11 mouse cellular contexts compared by ENCODE assay signal in genomic region chr13:97208112-97208478, GRCm38 (mm10). TPM values are rescaled to one million over a fixed set of nuclear protein-coding genes. Genes with fewer than 3 reads are reported as not detected.
DNase-seq lines count a peak whose midpoint lies in the region; ATAC-seq and TF ChIP-seq lines count a peak whose summit lies in the region.
"Had no signal": no experiment of that assay in that cellular context is flagged by ENCODE, and none has a peak within 500 bp of the region (broad histone marks: within the 10 kb centered on the region; RNA-seq: fewer than 3 reads in every experiment).

No protein-coding gene starts in this region.

- H3K4me3 ChIP-seq in stomach, embryonic 15.5 days (replicated peaks) = no peak overlapping the region
- no peak overlapping the region for H3K4me3 ChIP-seq in stomach, postnatal 0 days (ENCODE audit: low read depth, low read length)
- no peak overlapping the region for H3K4me3 ChIP-seq in intestine, postnatal 0 days (ENCODE audit: low read depth, low read length)
- H3K4me3 ChIP-seq: midbrain, embryonic 13.5 days had no signal

- H3K9ac ChIP-seq in stomach, embryonic 15.5 days = no peak overlapping the region
- no peak overlapping the region for H3K9ac ChIP-seq in stomach, postnatal 0 days (ENCODE audit: low read length)
- no peak overlapping the region for H3K9ac ChIP-seq in intestine, postnatal 0 days (ENCODE audit: low read depth, low read length)
- H3K9ac ChIP-seq: midbrain, embryonic 13.5 days had no signal

- no peaks in the 10 kb centered on the region for H3K9me3 ChIP-seq in stomach, embryonic 15.5 days
- H3K9me3 ChIP-seq in stomach, postnatal 0 days (ENCODE audit: control insufficient read depth, low read length) = no peaks in the 10 kb centered on the region
- H3K9me3 ChIP-seq in intestine, postnatal 0 days (ENCODE audit: control insufficient read depth) = no peaks in the 10 kb centered on the region
- H3K9me3 ChIP-seq: midbrain, embryonic 13.5 days had no signal

- no peak for ATAC-seq in stomach, embryonic 15.5 days (ENCODE audit: insufficient read depth, low FRiP score, low read depth)
- no peak for ATAC-seq in stomach, postnatal 0 days (ENCODE audit: low FRiP score, low TSS enrichment)
- peak; percentile 81 for ATAC-seq in granulocyte monocyte progenitor cell, adult 5-6 weeks (replicated peaks; ENCODE audit: poor library complexity, severe bottlenecking)
- no peak for ATAC-seq in intestine, postnatal 0 days
- ATAC-seq: midbrain, embryonic 13.5 days had no signal

- H3K4me2 ChIP-seq in stomach, embryonic 15.5 days = peak overlapping the region; percentile 2; the same call in 1 of the 2 replicates
- H3K4me2 ChIP-seq in stomach, postnatal 0 days (replicated peaks; ENCODE audit: low read depth) = no peak overlapping the region
- no peak overlapping the region for H3K4me2 ChIP-seq in intestine, postnatal 0 days (replicated peaks; ENCODE audit: low read depth)
- H3K4me2 ChIP-seq: midbrain, embryonic 13.5 days had no signal

- TF ChIP-seq EP300 in stomach, postnatal 0 days (optimal IDR thresholded peaks at IDR 0.05) = no peak

- H3K4me1 ChIP-seq in stomach, embryonic 15.5 days = no peaks in the 10 kb centered on the region
- no peaks in the 10 kb centered on the region for H3K4me1 ChIP-seq in stomach, postnatal 0 days (replicated peaks; ENCODE audit: control insufficient read depth, insufficient read depth)
- H3K4me1 ChIP-seq in intestine, postnatal 0 days (replicated peaks; ENCODE audit: control insufficient read depth, insufficient read depth, low read length) = peaks cover 4% of the 10 kb centered on the region; the same call in 1 of the 2 replicates

- no peak overlapping the region for H3K27ac ChIP-seq in stomach, embryonic 15.5 days
- no peak overlapping the region for H3K27ac ChIP-seq in stomach, postnatal 0 days (replicated peaks)
- no peak overlapping the region; the same call in 1 of the 2 replicates for H3K27ac ChIP-seq in intestine, postnatal 0 days (ENCODE audit: low read depth, low read length)
- H3K27ac ChIP-seq: midbrain, embryonic 13.5 days had no signal

- WGBS in stomach, embryonic 15.5 days = 51% methylated on average over 7 of the region's 7 CpGs
- 47% methylated on average over 7 of the region's 7 CpGs for WGBS in stomach, postnatal 0 days
- WGBS in intestine, postnatal 0 days = 40% methylated on average over 7 of the region's 7 CpGs

- TF ChIP-seq CTCF in stomach, postnatal 0 days (IDR thresholded peaks at IDR 0.05; ENCODE audit: low read depth) = no peak
- no peak for TF ChIP-seq CTCF in intestine, postnatal 0 days (IDR thresholded peaks at IDR 0.05; ENCODE audit: low read depth)

- no peak for DNase-seq in stomach, postnatal 0 days (ENCODE audit: low spot score)
- DNase-seq in naive thymus-derived CD4-positive, alpha-beta T cell, adult 2 months (ENCODE audit: low read depth) = peak; percentile 90
- peak; percentile 80 for DNase-seq in thymus, postnatal 4 days
- no peak for DNase-seq in kidney, postnatal 4 days
- no peak for DNase-seq in right cerebral cortex, postnatal 36 days (ENCODE audit: low spot score in 2 of 2)
- DNase-seq: cerebellum, adult 18-20 months; kidney, postnatal 25 days had no signal

- H3K36me3 ChIP-seq in stomach, embryonic 15.5 days = no peaks in the 10 kb centered on the region
- H3K36me3 ChIP-seq in stomach, postnatal 0 days (ENCODE audit: control insufficient read depth, insufficient read depth, low read length) = no peaks in the 10 kb centered on the region
- H3K36me3 ChIP-seq in intestine, postnatal 0 days (ENCODE audit: control insufficient read depth, insufficient read depth) = no peaks in the 10 kb centered on the region
- H3K36me3 ChIP-seq: midbrain, embryonic 13.5 days had no signal

- H3K27me3 ChIP-seq in stomach, embryonic 15.5 days (replicated peaks) = no peaks in the 10 kb centered on the region
- no peaks in the 10 kb centered on the region for H3K27me3 ChIP-seq in stomach, postnatal 0 days (ENCODE audit: control insufficient read depth, insufficient read depth, low read length)
- no peaks in the 10 kb centered on the region for H3K27me3 ChIP-seq in intestine, postnatal 0 days (replicated peaks; ENCODE audit: control insufficient read depth, insufficient read depth, low read length)
- H3K27me3 ChIP-seq: midbrain, embryonic 13.5 days had no signal

RNA-seq across cellular contexts. Expression of gene Hexb, which starts 9.9 kb away (rescaled TPM):
- polyA plus RNA-seq in stomach, embryonic 15.5 days (2015; fragmentation: Nextera tagmentation; extraction: Ambion mirVana) = 42.7 and 44.6 TPM in 2 replicates
- 27.0 and 28.7 TPM in 2 replicates for polyA plus RNA-seq in stomach, postnatal 0 days (2015; fragmentation: Nextera tagmentation; extraction: Ambion mirVana)
- 27.7 and 33.3 TPM in 2 replicates for total RNA-seq in granulocyte monocyte progenitor cell, adult 5-6 weeks (2014; fragmentation: Nextera tagmentation)
- total RNA-seq in granulocyte monocyte progenitor cell, adult 5-6 weeks (2017) = 31.8 and 32.1 TPM in 2 replicates
- 273 and 300 TPM in 2 replicates for polyA plus RNA-seq in intestine, postnatal 0 days (2015; fragmentation: Nextera tagmentation; extraction: Ambion mirVana)

RNA-seq across cellular contexts. Expression of gene Enc1, which starts 32.8 kb away (rescaled TPM):
- polyA plus RNA-seq in stomach, embryonic 15.5 days (2015; fragmentation: Nextera tagmentation; extraction: Ambion mirVana) = 7.2 and 7.9 TPM in 2 replicates
- 3.3 and 3.5 TPM in 2 replicates for polyA plus RNA-seq in stomach, postnatal 0 days (2015; fragmentation: Nextera tagmentation; extraction: Ambion mirVana)
- 1.3 and 3.8 TPM in 2 replicates for total RNA-seq in granulocyte monocyte progenitor cell, adult 5-6 weeks (2014; fragmentation: Nextera tagmentation)
- total RNA-seq in granulocyte monocyte progenitor cell, adult 5-6 weeks (2017) = 2.4 and 2.5 TPM in 2 replicates
- polyA plus RNA-seq in intestine, postnatal 0 days (2015; fragmentation: Nextera tagmentation; extraction: Ambion mirVana) = 2.3 and 2.6 TPM in 2 replicates

Comparison
In these comparisons a context has a peak if more than half of its experiments do, and no peak if none do; other contexts are left out.
1. DNase-seq: peak in naive thymus-derived CD4-positive, alpha-beta T cell, adult 2 months (single experiment) and thymus, postnatal 4 days (single experiment); none in stomach, postnatal 0 days (single experiment), kidney, postnatal 4 days (0 of 2) and right cerebral cortex, postnatal 36 days (0 of 2).